Mouse (Mus musculus): ENCODE results near the gene Gapdh.

DNA sequence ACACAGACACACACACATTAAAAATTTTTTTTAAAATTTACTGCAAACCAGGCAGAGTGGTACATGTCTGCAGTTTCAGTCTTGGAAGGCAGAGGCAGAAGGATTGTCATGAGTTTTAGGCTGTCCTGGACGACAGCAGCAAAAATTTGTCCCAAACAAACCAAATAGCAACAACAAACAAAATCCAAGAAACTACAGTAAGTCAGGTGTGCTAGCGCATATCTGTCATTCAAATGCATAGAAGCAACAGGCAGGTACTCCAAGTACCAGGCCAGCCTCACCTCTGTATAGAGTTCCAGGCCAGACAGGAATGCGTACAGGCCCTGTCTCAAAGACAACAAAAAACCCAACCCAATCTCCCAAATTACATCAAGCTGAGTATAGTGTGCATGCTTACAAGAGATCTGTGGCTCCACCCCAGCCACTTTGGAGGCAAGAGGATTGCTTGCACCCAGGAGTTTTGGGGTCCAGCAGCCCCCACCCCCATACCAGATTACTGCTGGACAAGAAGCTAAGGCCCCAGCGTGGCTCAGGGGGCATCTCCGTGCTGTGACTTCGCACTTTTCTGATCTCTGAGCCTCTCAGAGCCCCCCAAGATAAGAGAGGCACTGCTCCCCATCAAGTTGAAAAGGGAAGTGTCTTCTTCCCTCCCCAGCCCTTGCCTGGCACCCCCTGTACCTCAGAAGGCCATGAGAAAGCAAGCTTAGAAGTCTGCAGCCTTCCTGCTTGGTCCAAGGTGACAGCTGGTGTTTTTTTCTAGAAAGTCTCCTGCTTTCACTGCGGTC is 6.3 kb downstream of the Gapdh start:
- TF ChIP-seq POLR2A (IDR thresholded peaks at IDR 0.05; ENCODE audit: insufficient read depth, low read depth, low read length) (no peak), CTCF (IDR thresholded peaks at IDR 0.05) (no peak), EP300 (IDR thresholded peaks at IDR 0.05; ENCODE audit: insufficient read depth, low read depth, low read length) (no peak)

All from heart, adult 2 months (tissue).